Mouse (Mus musculus) left cerebral cortex, adult 2 months (tissue): ENCODE results near the gene Spaca9. TPM values are rescaled to one million over a fixed set of nuclear protein-coding genes. Genes with fewer than 3 reads are reported as not detected.

Source experiments
- DNase-seq, 2 experiments: peaks; one replicate each; pipeline ENCODE4 v3.0.0; 2021 to 2022; ENCODE audit warnings: low spot score in 2 of 2, mixed read lengths in 1 of 2; ENCODE audit errors: extremely low spot score in 1 of 2
- H3K27ac ChIP-seq: fragments of 200-600 bp; 2 replicates; pipeline ENCODE4 v1.8.1; 2022
- H3K4me3 ChIP-seq: fragments of 200-600 bp; 2 replicates; pipeline ENCODE4 v1.8.1; 2022
- CTCF ChIP-seq: fragments of 200-600 bp; IDR thresholded peaks from 2 replicates; pipeline ENCODE4 v1.8.1; 2022; ENCODE audit warnings: antibody characterized with exemption, mild to moderate bottlenecking, moderate library complexity
- intact Hi-C: fragments of 180-260 bp; cut with DNase I; formaldehyde crosslinking; loops from one replicate; pipeline ENCODE4 v1.15.1; 2025
- total RNA-seq, 2 experiments: library from RNA; stranded (reverse); gene quantifications; 2 replicates each; pipeline ENCODE4 v1.2.3; 2021

The Spaca9 gene
- total RNA-seq, 2 experiments from 2014 or later: not detected

DNA sequence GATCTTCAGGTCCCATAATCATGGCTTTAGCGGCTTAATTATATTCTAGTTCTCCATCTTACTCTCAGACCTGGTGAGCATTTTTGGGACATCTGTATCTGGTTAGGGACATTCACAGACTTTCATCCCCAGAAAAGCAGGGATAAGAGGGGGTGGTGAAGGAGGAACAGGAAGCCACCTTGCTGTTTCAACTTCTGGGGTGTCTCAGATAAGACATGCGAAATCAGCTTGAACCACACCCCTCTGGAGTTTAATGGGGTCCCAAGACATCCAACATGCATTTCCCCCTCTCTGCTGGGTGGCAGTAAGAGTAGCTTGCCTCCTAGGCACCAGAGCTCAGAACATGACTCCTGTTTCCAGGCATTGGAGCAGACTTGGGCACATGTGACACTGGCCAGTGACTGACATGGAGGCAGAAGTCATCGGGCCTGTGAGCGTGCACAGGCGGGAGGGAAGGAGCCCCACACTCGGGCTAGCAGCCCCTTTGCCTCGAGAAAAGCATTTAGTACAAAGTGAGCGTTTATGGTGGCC, 6.6 kb upstream of the Spaca9 start:
- intact Hi-C loops: no loop called here
- H3K4me3 ChIP-seq: no peak overlapping the region
- no peak overlapping the region for H3K27ac ChIP-seq
- TF ChIP-seq CTCF: no peak
- no peak for DNase-seq

DNA sequence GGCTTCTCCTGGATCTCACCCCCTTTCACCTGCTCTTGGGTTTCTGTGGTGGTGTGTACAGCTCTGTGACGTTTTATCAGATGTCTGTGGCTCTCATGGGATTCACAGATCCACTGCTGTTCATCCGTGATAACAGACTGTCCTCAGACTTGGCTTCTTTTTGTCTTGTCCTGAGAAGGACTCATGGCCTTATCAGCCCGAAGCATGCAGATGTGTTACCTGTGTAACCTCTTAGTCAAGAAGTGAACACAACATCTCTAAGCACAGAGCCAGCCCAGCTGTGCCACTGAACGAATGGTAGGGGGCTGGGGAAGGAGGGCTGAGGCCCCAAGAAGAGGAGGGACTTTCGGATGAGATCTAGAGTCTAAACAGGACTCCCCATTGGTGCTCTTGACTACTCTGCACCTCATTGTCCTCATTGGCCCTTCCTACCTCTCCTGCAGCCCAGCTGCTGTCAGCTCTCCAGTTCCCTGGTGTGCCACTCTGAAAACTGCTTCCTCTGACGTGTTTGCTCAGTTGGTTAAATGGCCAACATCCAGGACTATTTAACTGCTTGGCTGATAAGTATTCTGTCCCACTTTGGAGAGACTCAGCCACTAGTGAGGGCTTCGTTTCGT, 2.2 kb upstream of the Spaca9 start:
- H3K4me3 ChIP-seq: no peak overlapping the region
- DNase-seq: no peak
- TF ChIP-seq CTCF: no peak
- intact Hi-C loops: no loop called here
- H3K27ac ChIP-seq: no peak overlapping the region

DNA sequence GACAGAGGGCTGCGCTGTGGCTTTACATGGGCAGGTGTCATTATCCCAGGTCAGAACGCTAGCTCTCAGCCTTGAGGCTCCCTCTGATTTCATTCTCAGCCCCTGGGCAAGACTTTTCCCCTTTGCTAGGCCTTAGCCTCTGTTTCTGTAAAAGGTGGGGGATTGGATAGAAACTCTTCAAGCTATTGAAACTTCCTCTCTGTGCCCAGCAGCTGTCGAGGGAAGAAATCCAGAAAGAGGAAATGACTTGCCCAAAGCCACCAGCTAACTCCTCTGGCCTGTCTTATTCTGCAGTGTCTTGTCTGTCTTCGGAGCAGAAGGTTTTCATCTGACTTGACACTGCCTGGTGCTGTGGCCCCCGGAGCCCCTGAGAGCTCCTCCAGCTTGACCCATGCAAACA, 961 bp downstream of the Spaca9 start:
- intact Hi-C loops: no loop called here
- no peak for DNase-seq
- H3K4me3 ChIP-seq: no peak overlapping the region
- no peak for TF ChIP-seq CTCF
- H3K27ac ChIP-seq: no peak overlapping the region

DNA sequence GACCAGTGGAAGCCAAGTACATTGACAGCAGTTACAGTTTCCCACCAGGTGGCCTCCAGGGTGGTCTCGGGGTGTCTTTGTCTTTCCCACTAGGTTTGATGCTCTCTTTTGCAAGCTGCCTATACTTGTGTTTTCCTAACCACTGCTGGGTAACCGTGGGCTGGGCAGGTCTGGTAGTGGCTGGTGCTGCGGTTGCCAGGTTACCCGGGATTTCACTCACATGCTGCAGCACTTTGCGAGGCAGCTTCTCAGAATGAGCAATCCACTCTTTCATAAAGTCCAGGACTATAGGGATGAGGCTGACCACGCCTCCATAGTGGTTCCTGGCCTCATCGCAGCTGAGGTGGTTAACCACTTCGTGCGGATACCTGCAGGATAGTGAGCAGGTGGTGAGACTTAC, 6.8 kb downstream of the Spaca9 start:
- intact Hi-C loops: no loop called here
- DNase-seq: peak in 1 of 2 experiments; percentile 26

DNA sequence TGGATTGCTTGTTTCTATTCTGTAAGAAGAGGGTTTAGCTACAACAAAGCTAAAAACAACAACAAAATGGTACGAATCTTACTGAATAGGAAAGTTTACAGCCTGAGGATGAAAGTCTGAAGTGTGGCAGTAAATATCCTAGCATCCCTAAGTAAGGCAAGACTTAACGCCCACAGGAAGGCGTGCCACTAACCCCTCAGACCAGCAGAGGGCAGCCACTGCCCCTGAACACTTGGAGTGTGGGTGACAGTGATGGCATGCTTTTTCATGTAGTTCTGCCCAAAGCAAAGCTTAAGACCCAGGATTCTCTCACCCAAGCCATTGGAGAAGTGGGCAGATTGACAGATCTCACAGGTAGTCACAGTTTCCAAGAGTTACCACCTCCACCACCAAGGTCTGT, 11.1 kb downstream of the Spaca9 start:
- H3K27ac ChIP-seq: no peak overlapping the region
- H3K4me3 ChIP-seq: no peak overlapping the region
- TF ChIP-seq CTCF: peak; percentile 54
- intact Hi-C loops: no loop called here
- DNase-seq: no peak

More for the DNA sequence above, 6.8 kb downstream of the Spaca9 start:
- TF ChIP-seq CTCF: no peak
- Histone ChIP-seq H3K4me3 (no peak overlapping the region), H3K27ac (no peak overlapping the region)

DNA sequence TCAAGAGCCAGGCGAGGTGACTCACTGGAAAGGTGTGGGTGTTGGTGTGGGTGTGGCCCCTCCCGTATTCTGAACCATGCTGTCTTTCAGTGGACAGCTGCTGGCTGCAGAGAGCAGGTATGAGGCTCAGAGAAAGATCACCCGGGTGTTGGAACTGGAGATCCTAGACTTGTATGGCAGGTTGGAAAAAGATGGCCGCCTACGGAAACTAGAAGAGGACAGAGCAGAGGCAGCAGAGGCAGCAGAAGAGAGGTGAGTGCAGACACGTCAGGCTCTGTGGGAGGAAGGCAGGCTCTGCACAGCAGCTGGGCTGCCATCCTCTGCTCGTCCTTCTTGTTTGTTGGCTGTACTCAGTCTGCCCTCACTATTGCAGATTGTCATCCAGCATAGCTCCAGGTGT, 13.6 kb downstream of the Spaca9 start:
- TF ChIP-seq CTCF: no peak
- peak; percentile 35 to 40 for DNase-seq
- H3K4me3 ChIP-seq: no peak overlapping the region
- intact Hi-C loops: no loop called here
- H3K27ac ChIP-seq: peak overlapping the region; percentile 0; the same call in 1 of the 2 replicates

DNA sequence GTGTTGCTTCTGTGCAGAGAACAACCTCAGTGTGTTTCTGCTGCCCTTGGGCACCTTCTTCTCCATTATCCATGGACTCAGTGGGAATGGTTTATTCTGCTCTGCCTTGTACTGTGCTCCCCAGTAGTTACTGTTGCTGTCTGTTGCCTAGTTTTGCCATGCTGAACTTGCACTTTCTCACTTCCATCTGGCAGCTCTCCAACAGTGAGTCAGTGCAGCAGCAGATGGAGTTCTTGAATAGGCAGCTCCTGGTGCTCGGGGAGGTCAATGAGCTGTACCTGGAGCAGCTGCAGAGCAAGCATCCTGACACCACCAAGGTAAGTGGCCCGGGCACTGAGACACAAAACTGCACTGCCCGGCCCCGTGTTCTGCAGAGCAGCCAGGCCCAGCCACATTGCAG, 17.8 kb downstream of the Spaca9 start:
- no peak overlapping the region for H3K4me3 ChIP-seq
- DNase-seq: peak; percentile 40 to 55
- no peak for TF ChIP-seq CTCF
- intact Hi-C loops: no loop called here
- H3K27ac ChIP-seq: no peak overlapping the region

DNA sequence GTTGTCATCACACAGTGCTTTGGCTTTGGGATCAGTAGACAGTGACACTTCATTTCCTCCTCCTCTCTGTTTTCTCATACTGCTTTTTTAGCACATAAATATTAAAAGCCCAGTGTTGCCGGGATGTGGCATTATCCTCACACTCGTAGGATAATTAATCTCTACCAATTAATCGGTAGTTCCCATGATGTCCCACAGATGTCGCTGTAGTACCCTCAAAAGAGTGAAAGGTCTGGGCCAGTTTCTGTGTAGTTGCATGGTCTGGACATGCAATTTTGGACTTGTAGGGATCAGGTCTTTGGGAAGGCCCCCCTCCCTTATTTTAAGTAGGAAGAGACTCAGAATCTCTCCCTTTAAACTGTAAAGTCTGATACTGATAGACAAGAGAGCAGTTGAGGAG, 18.8 kb downstream of the Spaca9 start:
- H3K27ac ChIP-seq: no peak overlapping the region
- peak; percentile 25 to 36 for DNase-seq
- intact Hi-C loops: no loop called here
- H3K4me3 ChIP-seq: no peak overlapping the region
- TF ChIP-seq CTCF: peak; percentile 64

DNA sequence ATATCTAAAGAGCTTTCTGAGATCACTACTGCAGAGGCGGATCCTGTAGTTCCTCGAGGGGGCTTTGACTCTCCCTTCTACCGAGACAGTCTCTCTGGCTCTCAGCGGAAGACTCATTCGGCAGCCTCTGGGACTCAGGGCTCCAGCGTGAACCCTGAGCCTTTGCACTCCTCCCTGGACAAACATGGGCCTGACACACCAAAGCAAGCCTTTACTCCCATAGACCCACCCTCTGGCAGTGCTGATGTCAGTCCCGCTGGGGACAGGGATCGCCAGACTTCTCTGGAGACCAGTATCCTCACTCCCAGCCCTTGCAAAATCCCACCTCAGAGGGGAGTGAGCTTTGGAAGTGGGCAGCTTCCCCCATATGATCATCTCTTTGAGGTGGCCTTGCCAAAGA, 23.5 kb downstream of the Spaca9 start:
- no peak for TF ChIP-seq CTCF
- Histone ChIP-seq H3K27ac (no peak overlapping the region), H3K4me3 (no peak overlapping the region)
- intact Hi-C loops: no loop called here
- DNase-seq: no peak

DNA sequence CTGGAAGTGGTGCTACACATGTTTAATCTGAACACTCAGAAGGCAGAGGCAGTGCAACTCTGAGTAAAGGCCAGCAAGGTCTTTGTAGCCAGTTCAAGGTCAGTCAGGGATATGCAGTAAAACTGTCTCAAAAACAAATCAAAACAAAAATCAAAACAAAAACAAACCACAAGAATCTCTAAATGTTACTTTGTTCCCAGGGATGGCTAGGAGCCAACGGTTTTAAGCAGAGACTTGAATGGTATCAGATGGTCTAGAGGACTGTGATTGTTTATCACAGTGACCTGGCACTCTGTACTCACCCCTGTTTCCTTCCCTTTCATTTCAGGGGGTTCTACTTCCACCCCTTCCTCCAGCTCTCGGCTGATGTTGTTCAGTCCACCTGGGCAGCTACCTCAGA, 28.1 kb downstream of the Spaca9 start:
- TF ChIP-seq CTCF: no peak
- intact Hi-C loops: no loop called here
- Histone ChIP-seq H3K27ac (no peak overlapping the region), H3K4me3 (no peak overlapping the region)
- DNase-seq: no peak

DNA sequence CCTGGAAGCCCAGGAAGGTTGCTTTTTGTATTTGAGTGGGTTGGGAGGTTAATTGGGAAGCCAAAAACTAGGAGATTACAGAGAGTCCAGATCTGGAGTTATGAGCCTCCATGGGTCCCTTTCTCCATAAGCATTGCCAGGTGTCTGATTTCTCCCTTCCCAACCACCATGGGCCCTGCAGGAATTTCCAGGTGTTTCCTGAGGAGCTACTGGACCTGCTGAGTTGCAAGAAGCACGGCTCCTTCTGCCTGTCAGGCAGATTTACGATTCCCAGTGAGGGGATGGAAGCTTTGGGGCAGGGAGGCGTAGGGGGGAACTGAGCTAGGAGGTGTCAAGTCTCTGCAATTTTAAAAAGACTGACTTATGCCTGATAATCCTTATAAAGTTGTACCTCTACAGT, 33.7 kb downstream of the Spaca9 start:
- H3K4me3 ChIP-seq: no peak overlapping the region
- DNase-seq: no peak
- TF ChIP-seq CTCF: no peak
- intact Hi-C loops: no loop called here
- H3K27ac ChIP-seq: no peak overlapping the region

DNA sequence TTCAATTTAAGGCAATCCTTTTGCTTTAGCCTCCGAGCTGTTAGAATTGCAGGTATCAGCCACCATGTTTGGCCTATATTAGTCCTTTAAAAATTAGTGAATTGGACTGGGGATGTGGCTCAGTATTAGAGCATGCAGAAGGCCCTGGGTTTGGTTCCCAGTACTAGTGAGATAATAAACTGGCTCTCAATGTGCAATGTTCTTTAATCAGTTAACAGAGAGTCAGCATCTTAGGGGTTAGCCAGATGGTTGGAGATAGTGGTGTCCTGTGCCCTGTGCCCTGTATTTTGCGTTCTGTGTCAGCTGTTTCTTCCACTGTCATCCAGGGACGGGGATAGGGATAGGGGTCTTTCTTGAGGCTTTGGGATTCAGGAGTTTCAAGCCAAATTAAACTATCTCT, 36.6 kb downstream of the Spaca9 start:
- no peak for DNase-seq
- no peak for TF ChIP-seq CTCF
- intact Hi-C loops: no loop called here
- Histone ChIP-seq H3K4me3 (no peak overlapping the region), H3K27ac (no peak overlapping the region)

DNA sequence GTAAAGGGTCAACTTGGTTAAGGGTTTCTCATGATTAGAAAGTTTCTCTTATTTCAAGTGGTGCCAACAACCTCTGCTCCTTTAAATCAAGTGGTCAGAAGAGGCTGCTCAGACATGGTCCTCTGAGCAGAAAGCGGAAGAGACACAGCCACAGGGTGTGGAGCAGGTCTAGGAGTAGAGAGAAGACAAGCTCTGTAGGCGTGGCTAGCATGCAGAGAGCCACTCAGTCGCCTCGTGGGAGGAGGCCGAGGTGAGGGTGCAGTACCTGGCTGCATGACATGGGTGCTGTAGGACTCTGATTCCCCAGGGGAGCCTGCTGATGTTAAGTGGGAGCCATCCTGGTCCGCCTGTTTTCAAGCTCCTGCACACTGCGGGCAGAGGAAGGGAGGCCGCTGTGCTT, 43.3 kb downstream of the Spaca9 start:
- H3K4me3 ChIP-seq: no peak overlapping the region
- no peak for DNase-seq
- intact Hi-C loops: no loop called here
- no peak overlapping the region for H3K27ac ChIP-seq
- TF ChIP-seq CTCF: no peak

DNA sequence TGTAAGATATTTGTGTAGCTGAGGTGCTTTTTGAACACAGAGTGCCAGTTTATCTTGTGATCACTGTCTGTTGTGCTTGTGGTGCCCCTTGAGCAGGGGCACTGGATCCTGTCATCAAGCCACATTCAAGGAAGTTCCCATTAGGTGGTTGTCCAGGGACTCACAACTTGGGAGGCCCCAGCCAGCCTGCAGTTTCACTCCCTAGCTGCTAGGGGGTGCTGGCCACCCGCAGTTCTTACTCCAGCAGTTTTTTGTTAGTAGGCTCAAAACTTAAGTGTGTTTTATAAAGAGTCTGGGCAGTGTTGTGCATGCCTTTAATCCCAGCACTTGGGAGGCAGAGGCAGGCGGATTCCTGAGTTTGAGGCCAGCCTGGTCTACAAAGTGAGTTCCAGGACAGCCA, 45.2 kb downstream of the Spaca9 start:
- H3K4me3 ChIP-seq: no peak overlapping the region
- no peak for DNase-seq
- H3K27ac ChIP-seq: no peak overlapping the region
- intact Hi-C loops: no loop called here
- peak; percentile 55 for TF ChIP-seq CTCF
